22 mouse cellular contexts compared by ENCODE assay signal in genomic region chr3:106565876-106566275, GRCm38 (mm10). TPM values are rescaled to one million over a fixed set of nuclear protein-coding genes. Genes with fewer than 3 reads are reported as not detected.
DNase-seq lines count a peak whose midpoint lies in the region; ATAC-seq and TF ChIP-seq lines count a peak whose summit lies in the region.
"Had no signal": no experiment of that assay in that cellular context is flagged by ENCODE, and none has a peak within 500 bp of the region (broad histone marks: within the 10 kb centered on the region; RNA-seq: fewer than 3 reads in every experiment).

No protein-coding gene starts in this region.

- peak; percentile 54 for DNase-seq in kidney, adult 9 months
- peak; percentile 90 for DNase-seq in liver, adult 2 months (ENCODE audit: extremely low read depth, low read depth, low spot score)
- DNase-seq in liver, postnatal 0 days: no peak
- no peak for DNase-seq in liver
- DNase-seq: adrenal gland, adult 2 months; adrenal gland, postnatal 10 days; adrenal gland, postnatal 25 days; cerebellum, adult 11 months; cerebellum, adult 18-20 months; cerebellum, adult 8-10 months; cerebellum, adult 9-11 months; cerebellum, postnatal 14 days; cerebellum, postnatal 36 days; embryo, embryonic 11 days had no signal

- H3K27me3 ChIP-seq in kidney, embryonic 14.5 days (ENCODE audit: control insufficient read depth, insufficient read depth, low read length): no peaks in the 10 kb centered on the region
- no peaks in the 10 kb centered on the region for H3K27me3 ChIP-seq in liver, adult 2 months (ENCODE audit: control insufficient read depth, insufficient read depth, low read length)
- H3K27me3 ChIP-seq in liver, embryonic 12.5 days (replicated peaks): no peaks in the 10 kb centered on the region
- H3K27me3 ChIP-seq in liver, postnatal 0 days (ENCODE audit: insufficient read depth, low read length): no peaks in the 10 kb centered on the region
- H3K27me3 ChIP-seq: embryonic facial prominence, embryonic 13.5 days; embryonic facial prominence, embryonic 15.5 days; forebrain, embryonic 12.5 days had no signal

- no peak overlapping the region for H3K4me2 ChIP-seq in kidney, embryonic 14.5 days (replicated peaks; ENCODE audit: low read depth, low read length)
- H3K4me2 ChIP-seq in liver, embryonic 12.5 days: no peak overlapping the region
- no peak overlapping the region for H3K4me2 ChIP-seq in liver, postnatal 0 days (ENCODE audit: low read depth, low read length)
- H3K4me2 ChIP-seq: embryonic facial prominence, embryonic 13.5 days; embryonic facial prominence, embryonic 15.5 days; forebrain, embryonic 12.5 days had no signal

- no peaks in the 10 kb centered on the region for H3K4me1 ChIP-seq in kidney, embryonic 14.5 days (ENCODE audit: control insufficient read depth, insufficient read depth, low read length)
- no peaks in the 10 kb centered on the region; the same call in 1 of the 2 replicates for H3K4me1 ChIP-seq in liver, adult 2 months (ENCODE audit: control insufficient read depth, insufficient read depth, low read length)
- H3K4me1 ChIP-seq in liver, embryonic 12.5 days: no peaks in the 10 kb centered on the region
- H3K4me1 ChIP-seq in liver, postnatal 0 days (ENCODE audit: insufficient read depth): no peaks in the 10 kb centered on the region
- H3K4me1 ChIP-seq: embryonic facial prominence, embryonic 13.5 days; embryonic facial prominence, embryonic 15.5 days; forebrain, embryonic 10.5 days; forebrain, embryonic 12.5 days had no signal

- TF ChIP-seq EP300 in liver, postnatal 0 days (IDR thresholded peaks at IDR 0.05; ENCODE audit: low read depth): peak; percentile 47; the same call in 1 of the 2 replicates

- no peak for TF ChIP-seq CTCF in liver, adult 2 months (IDR thresholded peaks at IDR 0.05; ENCODE audit: low read depth, low read length)
- TF ChIP-seq CTCF in liver, postnatal 0 days (IDR thresholded peaks at IDR 0.05; ENCODE audit: low read depth): no peak

- no peak for ATAC-seq in kidney, embryonic 14.5 days (ENCODE audit: low FRiP score, low TSS enrichment)
- no peak for ATAC-seq in liver, embryonic 12.5 days
- peak; percentile 94 for ATAC-seq in liver, postnatal 0 days
- ATAC-seq: forebrain, embryonic 14.5 days had no signal

- no peak overlapping the region for H3K27ac ChIP-seq in kidney, embryonic 14.5 days (ENCODE audit: low read depth, low read length)
- H3K27ac ChIP-seq in liver, adult 2 months (replicated peaks; ENCODE audit: insufficient read depth, low read depth, low read length): peak overlapping the region; percentile 39; the same call in 1 of the 2 replicates
- H3K27ac ChIP-seq in liver, embryonic 12.5 days: no peak overlapping the region
- peak overlapping the region; percentile 71 for H3K27ac ChIP-seq in liver, postnatal 0 days (ENCODE audit: low read depth)
- H3K27ac ChIP-seq: embryonic facial prominence, embryonic 13.5 days; embryonic facial prominence, embryonic 15.5 days; forebrain, embryonic 10.5 days; forebrain, embryonic 12.5 days had no signal

- no peak for TF ChIP-seq POLR2A in liver, adult 2 months (IDR thresholded peaks at IDR 0.05; ENCODE audit: extremely low read depth, insufficient read depth, low read length)

- no peak overlapping the region for H3K9ac ChIP-seq in kidney, embryonic 14.5 days (ENCODE audit: low read depth, low read length)
- no peak overlapping the region for H3K9ac ChIP-seq in liver, adult 2 months (ENCODE audit: low read depth, low read length)
- no peak overlapping the region for H3K9ac ChIP-seq in liver, embryonic 12.5 days
- no peak overlapping the region for H3K9ac ChIP-seq in liver, postnatal 0 days (replicated peaks)
- H3K9ac ChIP-seq: embryonic facial prominence, embryonic 13.5 days; embryonic facial prominence, embryonic 15.5 days; forebrain, embryonic 12.5 days had no signal

- no peak overlapping the region for H3K4me3 ChIP-seq in kidney, embryonic 14.5 days (ENCODE audit: low read length)
- H3K4me3 ChIP-seq in liver, adult 2 months (ENCODE audit: insufficient read depth, low read depth, low read length): no peak overlapping the region
- no peak overlapping the region for H3K4me3 ChIP-seq in liver, embryonic 12.5 days
- no peak overlapping the region for H3K4me3 ChIP-seq in liver, postnatal 0 days (ENCODE audit: low read depth, low read length)
- H3K4me3 ChIP-seq: embryonic facial prominence, embryonic 13.5 days; embryonic facial prominence, embryonic 15.5 days; erythroblast, embryonic 14.5 days; forebrain, embryonic 10.5 days; forebrain, embryonic 12.5 days had no signal

- peaks cover 5% of the 10 kb centered on the region; the same call in 1 of the 2 replicates for H3K36me3 ChIP-seq in kidney, embryonic 14.5 days (ENCODE audit: control insufficient read depth, insufficient read depth, low read length)
- peaks cover 29% of the 10 kb centered on the region for H3K36me3 ChIP-seq in liver, adult 2 months (ENCODE audit: control insufficient read depth, insufficient read depth, low read length)
- H3K36me3 ChIP-seq in liver, embryonic 12.5 days: peaks cover 7% of the 10 kb centered on the region; the same call in 1 of the 2 replicates
- peaks cover 6% of the 10 kb centered on the region; the same call in 1 of the 2 replicates for H3K36me3 ChIP-seq in liver, postnatal 0 days (replicated peaks; ENCODE audit: insufficient read depth, low read length)

- H3K79me2 ChIP-seq in liver, adult 2 months (ENCODE audit: control insufficient read depth, insufficient read depth, low read length): no peaks in the 10 kb centered on the region

- H3K9me3 ChIP-seq in kidney, embryonic 14.5 days (ENCODE audit: control insufficient read depth, low read length): no peaks in the 10 kb centered on the region
- H3K9me3 ChIP-seq in liver, embryonic 12.5 days (replicated peaks): no peaks in the 10 kb centered on the region
- no peaks in the 10 kb centered on the region for H3K9me3 ChIP-seq in liver, postnatal 0 days (ENCODE audit: low read length)
- H3K9me3 ChIP-seq: embryonic facial prominence, embryonic 13.5 days; embryonic facial prominence, embryonic 15.5 days; forebrain, embryonic 10.5 days; forebrain, embryonic 12.5 days had no signal

- WGBS in kidney, embryonic 14.5 days: 92% methylated on average over 3 of the region's 3 CpGs
- 23% methylated on average over 3 of the region's 3 CpGs for WGBS in liver, adult 2 months
- WGBS in liver, embryonic 12.5 days (ENCODE audit: insufficient replicate concordance): 78% methylated on average over 3 of the region's 3 CpGs
- WGBS in liver, postnatal 0 days (ENCODE audit: insufficient replicate concordance): 55% methylated on average over 3 of the region's 3 CpGs

RNA-seq across cellular contexts. Expression of gene Cept1, which starts 18.3 kb away (rescaled TPM):
- polyA plus RNA-seq in kidney, embryonic 14.5 days (2014; fragmentation: Nextera tagmentation; extraction: Ambion mirVana): 58.9 and 64.2 TPM in 2 replicates
- 105 and 108 TPM in 2 replicates for total RNA-seq in liver, adult 2 months (2014; rRNA removed)
- polyA plus RNA-seq in liver, adult 2 months (2012; rRNA removed): 32.9 and 33.2 TPM in 2 replicates
- 23.2 and 31.3 TPM in 2 replicates for polyA plus RNA-seq in liver, embryonic 12.5 days (2016; fragmentation: Nextera tagmentation; extraction: Ambion mirVana)
- 59.4 and 64.1 TPM in 2 replicates for polyA plus RNA-seq in liver, postnatal 0 days (2015; fragmentation: Nextera tagmentation; extraction: Ambion mirVana)

RNA-seq across cellular contexts. Expression of gene Dram2, which starts 18.3 kb away (rescaled TPM):
- polyA plus RNA-seq in kidney, embryonic 14.5 days (2014; fragmentation: Nextera tagmentation; extraction: Ambion mirVana): 70.4 and 75.7 TPM in 2 replicates
- total RNA-seq in liver, adult 2 months (2014; rRNA removed): 116 and 144 TPM in 2 replicates
- 47.0 and 48.6 TPM in 2 replicates for polyA plus RNA-seq in liver, adult 2 months (2012; rRNA removed)
- 23.9 and 24.9 TPM in 2 replicates for polyA plus RNA-seq in liver, embryonic 12.5 days (2016; fragmentation: Nextera tagmentation; extraction: Ambion mirVana)
- 76.4 and 79.1 TPM in 2 replicates for polyA plus RNA-seq in liver, postnatal 0 days (2015; fragmentation: Nextera tagmentation; extraction: Ambion mirVana)
- polyA plus RNA-seq: erythroblast, embryonic 14.5 days had no signal

Comparison
In these comparisons a context has a peak if more than half of its experiments do, and no peak if none do; other contexts are left out.
1. DNase-seq: peak in kidney, adult 9 months (single experiment) and liver, adult 2 months (single experiment); none in liver, postnatal 0 days (single experiment) and liver (single experiment).
2. H3K27ac ChIP-seq: peak in liver, adult 2 months (single experiment) and liver, postnatal 0 days (single experiment); none in kidney, embryonic 14.5 days (single experiment) and liver, embryonic 12.5 days (single experiment).